Mouse (Mus musculus): ENCODE results near the gene Tmem200b. TPM values are rescaled to one million over a fixed set of nuclear protein-coding genes. Genes with fewer than 3 reads are reported as not detected.

Tmem200b gene
- polyA plus RNA-seq (2015; fragmentation: Nextera tagmentation; extraction: Ambion mirVana): 0.17 and 0.22 TPM in 2 replicates

- H3K36me3 ChIP-seq: peaks cover 7% of the 10 kb centered on the region; the same call in 1 of the 2 replicates
- H3K27ac ChIP-seq (replicated peaks): no peak within 1 kb of the TSS
- peak within 1 kb of the TSS; percentile 41 for H3K4me3 ChIP-seq
- H3K9me3 ChIP-seq: no peaks in the 10 kb centered on the region
- 2% methylated on average over 95 of the region's 130 CpGs for WGBS
- ATAC-seq (replicated peaks): peak; percentile 27; the same call in 1 of the 2 replicates
- H3K9ac ChIP-seq (replicated peaks): peak within 1 kb of the TSS; percentile 32
- H3K4me2 ChIP-seq (replicated peaks): peak within 1 kb of the TSS; percentile 71
- H3K27me3 ChIP-seq: peaks cover 65% of the 10 kb centered on the region
- H3K4me1 ChIP-seq: peaks cover 32% of the 10 kb centered on the region
Observed at GRCm38 (mm10) chr4:131921461-131922346, at the start of gene Tmem200b. TSS of gene Tmem200b (plus strand) at chr4:131921771.

GRCm38 (mm10) chr4:131872672-131873292 lies 48.8 kb upstream of the Tmem200b start:
- ATAC-seq (replicated peaks): peak; percentile 46
- WGBS: 11% methylated on average over 11 of the region's 11 CpGs
- Histone ChIP-seq H3K9me3 (no peaks in the 10 kb centered on the region), H3K27me3 (no peaks in the 10 kb centered on the region), H3K4me1 (peaks cover 38% of the 10 kb centered on the region), H3K4me2 (replicated peaks) (peak overlapping the region; percentile 58), H3K36me3 (no peaks in the 10 kb centered on the region), H3K27ac (replicated peaks) (peak overlapping the region; percentile 99), H3K4me3 (peak overlapping the region; percentile 90), H3K9ac (replicated peaks) (peak overlapping the region; percentile 100)

- Histone ChIP-seq H3K4me2 (replicated peaks) (peak within 1 kb of the TSS; percentile 84), H3K9ac (replicated peaks) (peak within 1 kb of the TSS; percentile 100), H3K36me3 (no peaks in the 10 kb centered on the region), H3K9me3 (no peaks in the 10 kb centered on the region), H3K27ac (replicated peaks) (peak within 1 kb of the TSS; percentile 99), H3K27me3 (no peaks in the 10 kb centered on the region), H3K4me1 (peaks cover 45% of the 10 kb centered on the region), H3K4me3 (peak within 1 kb of the TSS; percentile 90)
- under 1% methylated on average over 85 of the region's 116 CpGs for WGBS
- ATAC-seq (replicated peaks): peak; percentile 95
Observed at GRCm38 (mm10) chr4:131873293-131874168, 48.0 kb upstream of the Tmem200b start, which contains the start of gene Srsf4. TSS of gene Srsf4 (plus strand) at chr4:131873617.

GRCm38 (mm10) chr4:131874169-131874536 lies 47.4 kb upstream of the Tmem200b start:
- Histone ChIP-seq H3K27me3 (no peaks in the 10 kb centered on the region), H3K27ac (replicated peaks) (peak overlapping the region; percentile 99), H3K9me3 (no peaks in the 10 kb centered on the region), H3K4me1 (peaks cover 48% of the 10 kb centered on the region), H3K36me3 (no peaks in the 10 kb centered on the region), H3K4me3 (peak overlapping the region; percentile 90), H3K9ac (replicated peaks) (peak overlapping the region; percentile 100), H3K4me2 (replicated peaks) (peak overlapping the region; percentile 84)
- ATAC-seq (replicated peaks): no peak
- WGBS: 0% methylated on average over 20 of the region's 20 CpGs

- no peaks in the 10 kb centered on the region for H3K36me3 ChIP-seq
- peak overlapping the region; percentile 90 for H3K4me3 ChIP-seq
- H3K9ac ChIP-seq (replicated peaks): peak overlapping the region; percentile 100
- no peaks in the 10 kb centered on the region for H3K27me3 ChIP-seq
- WGBS: 3% methylated on average over 11 of the region's 11 CpGs
- H3K9me3 ChIP-seq: no peaks in the 10 kb centered on the region
- H3K4me1 ChIP-seq: peaks cover 53% of the 10 kb centered on the region
- peak overlapping the region; percentile 84 for H3K4me2 ChIP-seq (replicated peaks)
- peak overlapping the region; percentile 99 for H3K27ac ChIP-seq (replicated peaks)
- ATAC-seq (replicated peaks): no peak
Observed at GRCm38 (mm10) chr4:131874567-131874966, 47.0 kb upstream of the Tmem200b start.

- no peaks in the 10 kb centered on the region for H3K27me3 ChIP-seq
- peaks cover 55% of the 10 kb centered on the region for H3K4me1 ChIP-seq
- 30% methylated on average over 3 of the region's 3 CpGs for WGBS
- no peaks in the 10 kb centered on the region for H3K36me3 ChIP-seq
- H3K27ac ChIP-seq (replicated peaks): 0 out of 2 replicates have a peak overlapping the region, but pooled peaks have one; percentile 2
- peak overlapping the region; percentile 90 for H3K4me3 ChIP-seq
- H3K9ac ChIP-seq (replicated peaks): peak overlapping the region; percentile 100
- ATAC-seq (replicated peaks): no peak
- H3K9me3 ChIP-seq: no peaks in the 10 kb centered on the region
- peak overlapping the region; percentile 84 for H3K4me2 ChIP-seq (replicated peaks)
Observed at GRCm38 (mm10) chr4:131875242-131875641, 46.3 kb upstream of the Tmem200b start.

GRCm38 (mm10) chr4:131876836-131877235 lies 44.7 kb upstream of the Tmem200b start:
- H3K4me3 ChIP-seq: no peak overlapping the region

GRCm38 (mm10) chr4:131879692-131880091 lies 41.9 kb upstream of the Tmem200b start:
- no peak for ATAC-seq (replicated peaks)
- Histone ChIP-seq H3K36me3 (no peaks in the 10 kb centered on the region), H3K9ac (replicated peaks) (no peak overlapping the region), H3K27me3 (no peaks in the 10 kb centered on the region), H3K4me1 (peaks cover 71% of the 10 kb centered on the region), H3K4me3 (no peak overlapping the region), H3K9me3 (no peaks in the 10 kb centered on the region), H3K4me2 (replicated peaks) (no peak overlapping the region), H3K27ac (replicated peaks) (no peak overlapping the region)
- 84% methylated on average over 1 of the region's 1 CpGs for WGBS

More at GRCm38 (mm10) chr4:131876836-131877235, 44.7 kb upstream of the Tmem200b start:
- Histone ChIP-seq H3K27ac (replicated peaks) (no peak overlapping the region), H3K27me3 (no peaks in the 10 kb centered on the region), H3K4me2 (replicated peaks) (0 out of 2 replicates have a peak overlapping the region, but pooled peaks have one; percentile 84), H3K9me3 (no peaks in the 10 kb centered on the region), H3K9ac (replicated peaks) (no peak overlapping the region; the same call in 1 of the 2 replicates), H3K36me3 (no peaks in the 10 kb centered on the region), H3K4me1 (peaks cover 64% of the 10 kb centered on the region)
- no peak for ATAC-seq (replicated peaks)
- 62% methylated on average over 2 of the region's 2 CpGs for WGBS

GRCm38 (mm10) chr4:131881306-131881705 lies 40.3 kb upstream of the Tmem200b start:
- Histone ChIP-seq H3K4me2 (replicated peaks) (no peak overlapping the region), H3K36me3 (peaks cover 9% of the 10 kb centered on the region), H3K9ac (replicated peaks) (no peak overlapping the region), H3K27ac (replicated peaks) (no peak overlapping the region), H3K27me3 (no peaks in the 10 kb centered on the region), H3K4me1 (peaks cover 58% of the 10 kb centered on the region), H3K4me3 (no peak overlapping the region), H3K9me3 (no peaks in the 10 kb centered on the region)
- 90% methylated on average over 7 of the region's 7 CpGs for WGBS
- no peak for ATAC-seq (replicated peaks)

GRCm38 (mm10) chr4:131883571-131883970 lies 38.0 kb upstream of the Tmem200b start:
- H3K4me1 ChIP-seq: peaks cover 39% of the 10 kb centered on the region
- H3K9me3 ChIP-seq: no peaks in the 10 kb centered on the region
- H3K4me3 ChIP-seq: no peak overlapping the region
- H3K4me2 ChIP-seq (replicated peaks): no peak overlapping the region
- H3K27me3 ChIP-seq: no peaks in the 10 kb centered on the region
- WGBS: 74% methylated on average over 6 of the region's 6 CpGs
- no peak for ATAC-seq (replicated peaks)
- H3K9ac ChIP-seq (replicated peaks): no peak overlapping the region
- H3K27ac ChIP-seq (replicated peaks): no peak overlapping the region
- H3K36me3 ChIP-seq: peaks cover 13% of the 10 kb centered on the region

- 81% methylated on average over 6 of the region's 6 CpGs for WGBS
- Histone ChIP-seq H3K9me3 (no peaks in the 10 kb centered on the region), H3K27me3 (no peaks in the 10 kb centered on the region), H3K4me1 (peaks cover 29% of the 10 kb centered on the region), H3K36me3 (peaks cover 13% of the 10 kb centered on the region), H3K4me3 (no peak overlapping the region), H3K4me2 (replicated peaks) (no peak overlapping the region), H3K9ac (replicated peaks) (no peak overlapping the region), H3K27ac (replicated peaks) (no peak overlapping the region)
- ATAC-seq (replicated peaks): no peak
Observed at GRCm38 (mm10) chr4:131885376-131885775, 36.2 kb upstream of the Tmem200b start.
